Mouse (Mus musculus): Measurements from ENCODE around the gene Cisd2.

Gene Cisd2

DNA sequence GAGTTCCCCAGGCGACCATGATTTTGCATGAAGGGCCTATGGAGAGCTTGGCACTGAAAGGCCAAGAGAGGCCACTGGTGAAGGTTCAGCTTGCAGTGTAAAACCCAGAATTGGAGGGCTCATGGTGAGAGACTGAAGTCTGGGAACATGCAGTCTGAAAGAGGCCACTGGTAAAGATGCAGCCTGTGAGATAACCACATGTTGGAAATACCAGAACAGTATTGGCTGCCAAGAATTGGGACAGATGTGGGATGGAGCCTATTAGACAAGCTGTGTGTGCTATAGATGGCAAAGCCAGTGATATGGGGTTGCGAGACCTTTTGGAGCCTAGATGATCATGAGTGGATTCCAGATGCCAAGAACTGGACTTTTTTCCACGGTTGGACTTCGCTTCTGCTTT, 43.9 kb downstream of the Cisd2 start:
- ChIA-PET CTCF (no interaction called here), POLR2A (interaction anchor here in 1 of 4 experiments (0.6 kb wide), 1 partner anchor 128 kb away, joined by 4 read pairs; no protein-coding TSS in a partner anchor)

- ChIA-PET CTCF (interaction anchor here in 1 of 4 experiments (0.6 kb wide), 1 partner anchor 113 kb away, joined by 3 read pairs; no protein-coding TSS in a partner anchor), POLR2A (interaction anchor here in 1 of 4 experiments (0.9 to 1.1 kb wide), 2 partner anchors 11 to 28 kb away, joined by 3 read pairs; no protein-coding TSS in a partner anchor)
Measured at GRCm38 (mm10) chr3:135377445-135377844, 46.3 kb downstream of the Cisd2 start.

- ChIA-PET CTCF (interaction anchor here in 1 of 4 experiments (0.7 kb wide), 1 partner anchor 27 kb away, joined by 3 read pairs; no protein-coding TSS in a partner anchor), POLR2A (no interaction called here)
Measured at GRCm38 (mm10) chr3:135375836-135376235, 47.9 kb downstream of the Cisd2 start.

- ChIA-PET POLR2A (no interaction called here), CTCF (no interaction called here)
Measured at GRCm38 (mm10) chr3:135357394-135357793, 66.3 kb downstream of the Cisd2 start.
